Comparison of ENCODE assay signal across 7 mouse cellular contexts in genomic region chr8:11411504-11412124, GRCm38 (mm10).
DNase-seq lines count a peak whose midpoint lies in the region.

No protein-coding gene starts in this region.

- DNase-seq in 3134 (ENCODE audit: extremely low read depth, insufficient read length, low spot score) = peak; percentile 66
- peak; percentile 39 for DNase-seq in 416B (ENCODE audit: low read depth)
- DNase-seq in gastrocnemius, postnatal 25 days = peak; percentile 52
- DNase-seq in lung, postnatal 36 days = peak; percentile 46
- DNase-seq in thymus, postnatal 36 days = no peak
- DNase-seq in testis, postnatal 10 days (ENCODE audit: low spot score) = no peak
- DNase-seq in layer of hippocampus, adult 18-20 months (ENCODE audit: low spot score in 2 of 2) = no peak

Comparison
In these comparisons a context has a peak if more than half of its experiments do, and no peak if none do; other contexts are left out.
1. DNase-seq: peak in 3134 (single experiment), 416B (single experiment), gastrocnemius, postnatal 25 days (single experiment) and lung, postnatal 36 days (single experiment); none in thymus, postnatal 36 days (0 of 2), testis, postnatal 10 days (single experiment) and layer of hippocampus, adult 18-20 months (0 of 2).